Mouse (Mus musculus): ENCODE measurements around the gene Slc25a26. TPM values are rescaled to one million over a fixed set of nuclear protein-coding genes. Genes with fewer than 3 reads are reported as not detected.

Gene Slc25a26
- polyA plus RNA-seq, 1 experiment from 2014 or later: 5.4 TPM

DNA sequence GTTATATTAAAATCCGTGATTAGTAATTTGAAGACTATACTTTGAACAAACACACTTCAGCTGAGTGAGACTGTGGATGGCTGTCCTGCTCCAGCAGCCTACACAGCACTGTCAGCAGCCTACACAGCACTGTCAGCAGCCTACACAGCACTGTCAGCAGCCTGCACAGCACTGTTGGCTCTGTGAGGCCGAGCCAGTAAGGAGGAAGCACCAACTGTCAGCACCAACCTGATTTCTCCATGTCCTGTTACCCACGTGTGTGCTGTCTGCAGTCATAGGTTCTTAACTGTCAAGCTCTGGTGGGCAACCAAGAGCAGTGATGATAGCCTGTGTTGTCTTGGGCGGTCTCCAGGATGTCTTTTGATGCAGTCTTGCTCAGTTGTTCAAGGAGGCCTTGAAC, 32.0 kb downstream of the Slc25a26 start:
- H3K9ac ChIP-seq (ENCODE audit: low read length): no peak overlapping the region
- H3K27ac ChIP-seq (replicated peaks): no peak overlapping the region
- no peak for DNase-seq (ENCODE audit: low spot score)
- H3K27me3 ChIP-seq (ENCODE audit: control insufficient read depth, insufficient read depth, low read length): no peaks in the 10 kb centered on the region
- WGBS: 78% methylated on average over 4 of the region's 4 CpGs
- no peaks in the 10 kb centered on the region for H3K9me3 ChIP-seq (ENCODE audit: control insufficient read depth, low read length)
- H3K4me3 ChIP-seq (ENCODE audit: low read depth, low read length): no peak overlapping the region
- no peak overlapping the region for H3K4me2 ChIP-seq (replicated peaks; ENCODE audit: low read depth)
- no peak for TF ChIP-seq EP300 (optimal IDR thresholded peaks at IDR 0.05)
- TF ChIP-seq CTCF (IDR thresholded peaks at IDR 0.05; ENCODE audit: low read depth): no peak
- no peak for ATAC-seq (ENCODE audit: low FRiP score, low TSS enrichment)
- H3K4me1 ChIP-seq (replicated peaks; ENCODE audit: control insufficient read depth, insufficient read depth): no peaks in the 10 kb centered on the region
- no peaks in the 10 kb centered on the region for H3K36me3 ChIP-seq (ENCODE audit: control insufficient read depth, insufficient read depth, low read length)

DNA sequence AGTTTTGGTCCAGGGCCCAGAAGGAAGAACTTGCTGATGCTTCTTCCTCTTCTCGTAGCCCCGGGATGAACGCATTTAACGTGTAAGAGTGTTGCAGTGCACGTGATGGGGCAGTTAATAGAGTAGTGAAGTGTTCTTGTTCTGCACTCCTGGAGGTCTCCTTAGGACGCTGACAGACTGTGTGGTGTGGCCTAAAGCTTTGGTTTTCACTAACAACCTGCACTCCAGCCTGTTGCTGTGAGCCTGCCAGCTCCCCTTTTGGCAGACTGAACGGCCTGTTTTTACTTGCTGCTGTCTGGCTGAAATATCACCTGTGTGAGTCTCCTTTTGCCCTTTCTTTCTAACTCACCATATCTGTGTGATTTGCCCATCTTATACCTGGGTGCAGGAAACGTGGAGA, 36.3 kb downstream of the Slc25a26 start:
- H3K9me3 ChIP-seq (ENCODE audit: control insufficient read depth, low read length): no peaks in the 10 kb centered on the region
- no peak overlapping the region for H3K27ac ChIP-seq (replicated peaks)
- no peaks in the 10 kb centered on the region for H3K36me3 ChIP-seq (ENCODE audit: control insufficient read depth, insufficient read depth, low read length)
- no peak for DNase-seq (ENCODE audit: low spot score)
- TF ChIP-seq EP300 (optimal IDR thresholded peaks at IDR 0.05) (no peak), CTCF (IDR thresholded peaks at IDR 0.05; ENCODE audit: low read depth) (no peak)
- no peak overlapping the region for H3K4me2 ChIP-seq (replicated peaks; ENCODE audit: low read depth)
- 51% methylated on average over 8 of the region's 8 CpGs for WGBS
- no peak for ATAC-seq (ENCODE audit: low FRiP score, low TSS enrichment)
- H3K4me1 ChIP-seq (replicated peaks; ENCODE audit: control insufficient read depth, insufficient read depth): peaks cover 6% of the 10 kb centered on the region
- H3K9ac ChIP-seq (ENCODE audit: low read length): no peak overlapping the region
- no peaks in the 10 kb centered on the region for H3K27me3 ChIP-seq (ENCODE audit: control insufficient read depth, insufficient read depth, low read length)
- no peak overlapping the region for H3K4me3 ChIP-seq (ENCODE audit: low read depth, low read length)

DNA sequence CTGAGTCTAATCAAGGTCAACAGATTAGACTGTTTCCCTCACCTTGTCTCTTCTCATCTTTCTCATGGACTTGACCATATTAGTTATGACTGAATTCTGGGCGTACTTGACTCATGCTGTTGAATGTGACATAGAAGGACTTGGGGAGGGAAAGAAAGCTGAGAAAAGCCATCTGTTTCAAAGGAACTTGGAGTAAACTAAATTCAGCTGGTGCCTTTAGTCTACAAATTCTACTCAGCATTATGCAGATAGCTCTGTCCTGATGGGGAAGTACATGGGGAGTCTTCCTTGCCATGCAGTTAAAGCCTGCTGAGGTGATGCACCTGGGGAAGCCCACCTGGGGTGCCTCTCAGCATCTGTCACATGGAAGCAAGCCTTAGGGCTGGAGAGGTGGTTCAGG, 37.5 kb downstream of the Slc25a26 start:
- peaks cover 6% of the 10 kb centered on the region for H3K4me1 ChIP-seq (replicated peaks; ENCODE audit: control insufficient read depth, insufficient read depth)
- WGBS: 63% methylated on average over 1 of the region's 1 CpGs
- H3K36me3 ChIP-seq (ENCODE audit: control insufficient read depth, insufficient read depth, low read length): no peaks in the 10 kb centered on the region
- no peaks in the 10 kb centered on the region for H3K27me3 ChIP-seq (ENCODE audit: control insufficient read depth, insufficient read depth, low read length)
- H3K4me2 ChIP-seq (replicated peaks; ENCODE audit: low read depth): no peak overlapping the region
- DNase-seq (ENCODE audit: low spot score) (no peak), ATAC-seq (ENCODE audit: low FRiP score, low TSS enrichment) (no peak)
- TF ChIP-seq CTCF (IDR thresholded peaks at IDR 0.05; ENCODE audit: low read depth) (no peak), EP300 (optimal IDR thresholded peaks at IDR 0.05) (no peak)
- H3K27ac ChIP-seq (replicated peaks): no peak overlapping the region
- no peak overlapping the region for H3K9ac ChIP-seq (ENCODE audit: low read length)
- H3K9me3 ChIP-seq (ENCODE audit: control insufficient read depth, low read length): no peaks in the 10 kb centered on the region
- no peak overlapping the region for H3K4me3 ChIP-seq (ENCODE audit: low read depth, low read length)

DNA sequence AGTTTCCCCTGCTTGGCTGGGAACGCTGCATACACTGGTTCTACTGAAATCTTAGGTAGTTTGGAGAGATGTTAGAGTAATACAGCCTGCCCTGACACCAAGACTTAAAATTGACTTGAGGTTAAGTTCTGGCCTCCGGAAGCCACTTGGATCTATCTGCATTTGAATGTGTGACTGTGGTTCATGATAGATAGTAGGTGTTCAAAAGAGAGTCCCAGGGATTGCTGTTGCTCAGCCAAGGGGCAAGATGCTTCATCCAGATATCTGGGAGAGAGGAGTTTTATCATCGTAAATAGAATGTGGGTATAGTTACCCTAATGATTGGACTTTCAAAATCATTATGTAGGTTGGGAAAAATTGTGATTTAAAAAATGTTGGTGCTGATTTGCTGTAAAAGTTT, 40.0 kb downstream of the Slc25a26 start:
- Histone ChIP-seq H3K4me1 (replicated peaks; ENCODE audit: control insufficient read depth, insufficient read depth) (peaks cover 6% of the 10 kb centered on the region), H3K36me3 (ENCODE audit: control insufficient read depth, insufficient read depth, low read length) (no peaks in the 10 kb centered on the region), H3K4me2 (replicated peaks; ENCODE audit: low read depth) (no peak overlapping the region), H3K27ac (replicated peaks) (no peak overlapping the region), H3K27me3 (ENCODE audit: control insufficient read depth, insufficient read depth, low read length) (no peaks in the 10 kb centered on the region), H3K4me3 (ENCODE audit: low read depth, low read length) (no peak overlapping the region), H3K9ac (ENCODE audit: low read length) (no peak overlapping the region), H3K9me3 (ENCODE audit: control insufficient read depth, low read length) (no peaks in the 10 kb centered on the region)
- ATAC-seq (ENCODE audit: low FRiP score, low TSS enrichment): no peak
- TF ChIP-seq EP300 (optimal IDR thresholded peaks at IDR 0.05): no peak
- no peak for TF ChIP-seq CTCF (IDR thresholded peaks at IDR 0.05; ENCODE audit: low read depth)
- WGBS: 97% methylated on average over 3 of the region's 3 CpGs
- DNase-seq (ENCODE audit: low spot score): no peak

DNA sequence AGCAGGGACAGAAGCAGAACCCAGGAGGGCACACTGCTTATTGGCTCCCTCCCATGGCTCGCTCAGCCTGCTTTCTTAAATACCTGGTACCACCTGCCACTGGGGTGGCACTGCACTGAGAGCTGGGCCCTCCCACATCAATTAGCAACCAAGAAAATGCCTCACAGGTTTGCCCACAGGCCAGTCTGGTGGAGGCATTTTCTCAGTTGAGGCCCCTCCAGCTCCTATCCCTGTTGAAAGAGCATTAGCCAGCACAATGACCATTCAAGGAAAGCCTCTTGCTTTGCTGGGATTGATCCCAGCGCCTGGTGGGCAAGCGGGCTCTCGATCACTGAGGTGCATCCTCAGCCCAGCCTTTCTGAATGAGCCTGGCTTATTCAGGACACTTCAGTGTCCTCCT, 40.5 kb downstream of the Slc25a26 start:
- Histone ChIP-seq H3K9ac (ENCODE audit: low read length) (no peak overlapping the region), H3K4me1 (replicated peaks; ENCODE audit: control insufficient read depth, insufficient read depth) (peaks cover 6% of the 10 kb centered on the region), H3K36me3 (ENCODE audit: control insufficient read depth, insufficient read depth, low read length) (no peaks in the 10 kb centered on the region), H3K4me2 (replicated peaks; ENCODE audit: low read depth) (no peak overlapping the region), H3K4me3 (ENCODE audit: low read depth, low read length) (no peak overlapping the region), H3K27me3 (ENCODE audit: control insufficient read depth, insufficient read depth, low read length) (no peaks in the 10 kb centered on the region), H3K27ac (replicated peaks) (peak overlapping the region; percentile 53), H3K9me3 (ENCODE audit: control insufficient read depth, low read length) (no peaks in the 10 kb centered on the region)
- DNase-seq (ENCODE audit: low spot score): no peak
- 67% methylated on average over 4 of the region's 4 CpGs for WGBS
- TF ChIP-seq CTCF (IDR thresholded peaks at IDR 0.05; ENCODE audit: low read depth): no peak
- TF ChIP-seq EP300 (optimal IDR thresholded peaks at IDR 0.05): no peak
- ATAC-seq (ENCODE audit: low FRiP score, low TSS enrichment): no peak

DNA sequence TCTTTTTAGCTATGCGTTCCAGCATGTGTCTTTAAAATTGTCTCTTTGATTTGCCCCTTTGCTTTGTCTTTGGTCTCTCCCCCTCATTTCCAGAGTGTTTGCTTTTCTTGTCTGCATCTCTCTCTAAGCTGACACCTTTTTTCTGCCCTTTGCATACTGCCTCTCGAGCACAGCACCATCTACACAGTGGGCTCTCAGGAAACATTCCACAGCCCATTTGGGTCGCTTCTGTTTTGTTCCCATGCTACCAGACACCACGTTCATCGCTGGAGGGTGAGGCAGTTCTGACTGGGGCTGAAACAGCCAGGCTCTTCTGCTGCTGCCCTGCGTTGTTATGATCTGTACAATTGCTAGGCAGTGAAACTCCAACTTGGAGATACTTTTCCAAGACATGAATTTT, 41.0 kb downstream of the Slc25a26 start:
- peak overlapping the region; percentile 53 for H3K27ac ChIP-seq (replicated peaks)
- TF ChIP-seq CTCF (IDR thresholded peaks at IDR 0.05; ENCODE audit: low read depth) (no peak), EP300 (optimal IDR thresholded peaks at IDR 0.05) (no peak)
- WGBS: 29% methylated on average over 6 of the region's 6 CpGs
- H3K27me3 ChIP-seq (ENCODE audit: control insufficient read depth, insufficient read depth, low read length): no peaks in the 10 kb centered on the region
- H3K9me3 ChIP-seq (ENCODE audit: control insufficient read depth, low read length): no peaks in the 10 kb centered on the region
- H3K4me3 ChIP-seq (ENCODE audit: low read depth, low read length): no peak overlapping the region
- peaks cover 6% of the 10 kb centered on the region for H3K4me1 ChIP-seq (replicated peaks; ENCODE audit: control insufficient read depth, insufficient read depth)
- H3K9ac ChIP-seq (ENCODE audit: low read length): no peak overlapping the region
- no peak for DNase-seq (ENCODE audit: low spot score)
- no peak for ATAC-seq (ENCODE audit: low FRiP score, low TSS enrichment)
- no peak overlapping the region for H3K4me2 ChIP-seq (replicated peaks; ENCODE audit: low read depth)
- no peaks in the 10 kb centered on the region for H3K36me3 ChIP-seq (ENCODE audit: control insufficient read depth, insufficient read depth, low read length)
